Mouse (Mus musculus): ENCODE data around the gene Mrps27.

DNA sequence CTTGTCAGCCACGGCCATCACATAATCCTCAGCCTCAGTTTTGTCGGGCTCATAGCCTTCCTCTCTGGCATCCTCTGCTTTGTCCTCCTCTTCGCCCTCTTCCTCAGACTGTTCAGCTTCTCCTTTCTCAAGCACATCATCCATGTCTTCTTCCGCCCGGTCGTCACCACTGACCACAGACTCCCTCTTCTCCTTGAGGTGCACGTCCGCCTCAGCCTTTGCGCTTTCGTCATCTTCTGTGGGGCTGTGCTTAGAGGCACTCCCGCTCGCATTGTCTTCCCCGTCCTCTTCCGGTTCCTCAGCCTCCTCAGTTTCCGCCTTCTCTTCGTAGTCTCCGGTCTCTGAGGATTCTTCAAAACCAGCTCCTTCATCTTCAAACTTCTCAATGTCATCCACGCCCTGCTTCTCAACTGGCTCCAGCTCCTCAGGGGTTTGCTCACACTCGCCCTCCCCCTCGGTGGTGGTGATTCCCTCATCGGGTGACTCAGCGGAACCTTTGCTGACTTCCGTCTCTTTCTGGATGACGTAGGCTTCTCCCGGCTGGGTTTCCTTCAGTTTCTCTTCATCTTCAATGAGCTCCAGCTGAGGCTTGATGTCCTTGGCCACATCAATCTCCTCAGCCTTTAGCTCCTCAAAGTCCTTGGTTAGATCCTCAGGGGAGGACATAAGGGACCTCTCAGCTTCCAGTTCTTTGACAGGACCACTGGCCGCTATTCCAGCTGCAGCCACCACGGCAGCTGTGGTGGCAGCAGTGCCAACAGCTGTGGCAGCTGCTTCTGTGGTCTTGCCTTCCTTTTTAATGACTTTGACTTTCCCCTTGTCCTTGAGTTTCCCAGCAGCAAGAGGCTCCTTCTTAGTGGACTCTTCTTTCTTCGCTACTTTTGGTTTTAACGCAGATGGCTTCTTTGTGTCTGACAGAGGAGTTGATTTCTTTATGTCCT lies 88.8 kb downstream of the Mrps27 start:
- TF ChIP-seq GATA1 (IDR thresholded peaks at IDR 0.05; ENCODE audit: borderline replicate concordance, low read length) (no peak), FLI1 (IDR thresholded peaks at IDR 0.05; ENCODE audit: low read length) (no peak)
